Mouse (Mus musculus) central nervous system, embryonic 11.5 days (tissue): ENCODE measurements around the gene Shisal2b. TPM values are rescaled to one million over a fixed set of nuclear protein-coding genes. Genes with fewer than 3 reads are reported as not detected.

Experiments
- polyA plus RNA-seq: library from polyadenylated mRNA; depleted of rRNA; stranded (reverse); fragments of >200 nt; gene quantifications from 2 replicates; pipeline ENCODE4 v1.2.3, GENCODE M21; 2012; rRNA removed

The Shisal2b gene
- polyA plus RNA-seq: 0.22 and 0.37 TPM in 2 replicates

DNA sequence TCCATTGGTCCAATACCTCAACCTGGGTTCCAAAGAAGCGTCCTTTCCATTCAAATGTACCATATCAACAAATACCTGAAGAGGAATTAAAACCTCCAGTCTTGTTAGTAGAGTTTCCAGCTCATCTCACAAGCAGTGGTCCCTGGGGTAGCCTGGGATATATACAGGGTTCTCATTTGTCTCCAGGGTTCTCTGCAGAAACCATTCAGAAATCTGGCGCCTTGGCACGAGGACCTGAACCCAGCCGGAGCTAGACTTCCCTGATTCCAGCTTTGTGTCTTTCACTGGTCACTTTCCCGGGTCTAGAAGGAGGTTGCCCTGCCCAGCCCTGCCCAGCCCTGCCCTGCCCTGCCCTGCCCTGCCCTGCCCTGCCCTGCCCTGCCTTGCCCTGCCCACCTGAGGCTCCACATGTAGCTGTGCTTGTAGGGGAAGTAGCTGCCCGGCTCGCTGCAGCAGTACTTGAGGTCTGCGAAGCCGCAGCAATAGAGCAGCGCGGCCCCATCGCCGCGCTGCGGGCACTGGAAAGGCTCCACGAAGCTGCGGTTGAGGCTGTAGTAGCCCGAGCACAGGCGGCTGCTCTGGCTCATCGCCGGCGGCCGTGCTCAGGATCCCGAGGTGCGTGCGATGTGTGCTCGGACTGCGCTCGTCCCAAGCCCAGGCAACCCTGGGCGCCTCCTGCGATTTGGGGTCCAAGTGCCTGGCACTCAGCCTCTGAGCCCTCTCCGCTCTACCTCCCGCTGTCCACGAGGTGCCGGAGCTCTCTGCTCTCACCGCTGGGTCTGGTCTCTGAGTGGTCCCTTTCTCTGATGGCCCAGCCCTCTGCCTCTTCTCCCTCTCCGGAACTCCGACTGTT is at the start of gene Shisal2b:
TSS of gene Shisal2b (minus strand) at position 767 of the 853 bp plus-strand sequence.

GRCm38 (mm10) chr13:104816635-104817571 is 46.8 kb downstream of the Shisal2b start, which contains the start of gene Cwc27:
Gene Cwc27 (minus strand): TSS chr13:104817142.

Other genes starting within 250 kb of the Shisal2b start
- 17.6 and 27.8 TPM in 2 replicates for gene Srek1ip1, start 71.4 kb downstream of the Shisal2b start, polyA plus RNA-seq
- 22.0 and 37.7 TPM in 2 replicates for gene Cwc27, start 46.8 kb downstream of the Shisal2b start, polyA plus RNA-seq
- gene Rgs7bp, start 191.0 kb upstream of the Shisal2b start, polyA plus RNA-seq: 1.2 and 1.5 TPM in 2 replicates
- 0.02 TPM in 1 of 2 replicates, not detected in the other for gene 4933425L06Rik, start 218.2 kb upstream of the Shisal2b start, polyA plus RNA-seq